Mouse (Mus musculus): ENCODE measurements around the gene Agmo. TPM values are rescaled to one million over a fixed set of nuclear protein-coding genes. Genes with fewer than 3 reads are reported as not detected.

The Agmo gene
- polyA plus RNA-seq, 1 experiment from 2014 or later, result 0.46 TPM

DNA sequence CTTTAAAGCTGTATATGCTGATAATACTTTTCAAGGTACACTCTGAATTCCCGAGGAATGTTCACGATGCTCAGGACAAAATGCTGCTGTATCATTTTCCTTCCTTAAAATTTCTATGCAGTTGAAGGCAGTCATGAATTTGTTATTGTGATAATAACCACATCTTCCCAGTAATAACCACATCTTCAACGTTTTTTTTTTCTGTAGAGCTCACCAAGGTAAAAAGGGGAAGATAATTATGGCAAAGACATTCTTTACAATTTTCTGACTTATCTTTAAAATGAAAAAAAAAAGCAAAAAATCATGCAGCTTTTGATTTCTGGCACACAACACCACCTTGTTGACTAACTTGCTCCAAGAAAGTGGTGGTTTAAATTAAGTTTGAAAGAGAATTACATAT, 283.2 kb downstream of the Agmo start:
- Histone ChIP-seq H3K36me3 (no peaks in the 10 kb centered on the region), H3K9me3 (peaks cover 11% of the 10 kb centered on the region)
- 79% methylated on average over 3 of the region's 3 CpGs for WGBS

DNA sequence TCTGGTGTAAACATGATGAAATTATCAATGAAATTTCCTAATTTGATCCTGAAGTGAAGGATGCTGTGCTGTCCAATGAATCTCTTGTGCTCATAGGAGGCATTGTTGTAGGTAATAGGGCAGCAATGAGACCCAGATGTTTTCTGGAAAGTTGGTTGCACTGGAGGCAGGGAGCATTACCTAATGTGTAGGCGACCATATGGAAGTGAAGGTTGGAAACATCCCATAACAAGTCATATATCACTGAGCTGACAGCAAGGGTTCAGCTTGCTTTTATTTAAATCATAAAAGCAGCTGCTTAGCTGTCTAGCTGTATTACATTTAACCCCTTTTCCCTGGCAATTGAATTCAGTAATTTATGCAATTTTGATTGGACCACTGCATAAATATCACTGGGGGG, 299.6 kb downstream of the Agmo start:
- Histone ChIP-seq H3K4me3 (replicated peaks) (no peak overlapping the region), H3K27me3 (no peaks in the 10 kb centered on the region), H3K9me3 (no peaks in the 10 kb centered on the region), H3K27ac (no peak overlapping the region), H3K4me1 (replicated peaks) (no peaks in the 10 kb centered on the region; the same call in 1 of the 2 replicates), H3K36me3 (no peaks in the 10 kb centered on the region), H3K9ac (replicated peaks) (no peak overlapping the region), H3K4me2 (no peak overlapping the region)
- WGBS, result 11% methylated on average over 1 of the region's 1 CpGs
- peak; percentile 80 for ATAC-seq (ENCODE audit: insufficient number of reproducible peaks, insufficient read depth, low FRiP score, low TSS enrichment, low read depth)

More for the DNA sequence above, 283.2 kb downstream of the Agmo start:
- Histone ChIP-seq H3K4me1 (replicated peaks) (no peaks in the 10 kb centered on the region), H3K4me2 (no peak overlapping the region), H3K9ac (replicated peaks) (no peak overlapping the region), H3K4me3 (replicated peaks) (no peak overlapping the region), H3K27ac (no peak overlapping the region), H3K27me3 (no peaks in the 10 kb centered on the region)
- no peak for ATAC-seq (ENCODE audit: insufficient number of reproducible peaks, insufficient read depth, low FRiP score, low TSS enrichment, low read depth)

DNA sequence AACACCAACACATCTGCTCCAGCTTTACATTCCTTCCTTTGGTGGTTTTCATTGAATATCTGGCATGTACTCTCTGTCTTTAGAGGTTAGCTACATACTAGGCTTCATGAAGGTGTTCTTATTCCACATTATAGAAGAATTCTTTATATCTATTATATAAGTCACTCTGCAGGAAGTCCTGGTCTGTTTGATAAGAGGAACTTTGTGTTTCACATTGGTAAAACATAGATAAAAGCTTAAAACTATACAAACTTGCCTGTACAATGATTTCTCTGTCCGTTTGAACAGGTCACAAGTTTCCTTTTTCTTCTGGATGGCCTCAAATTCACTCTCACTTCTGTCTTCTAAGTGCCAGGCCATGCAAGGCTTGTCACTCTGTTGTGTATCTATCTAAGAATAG, 316.8 kb downstream of the Agmo start:
- H3K4me3 ChIP-seq (replicated peaks), result no peak overlapping the region
- no peaks in the 10 kb centered on the region for H3K36me3 ChIP-seq
- no peaks in the 10 kb centered on the region for H3K9me3 ChIP-seq
- 62% methylated on average over 1 of the region's 1 CpGs for WGBS
- no peak for ATAC-seq (ENCODE audit: insufficient number of reproducible peaks, insufficient read depth, low FRiP score, low TSS enrichment, low read depth)
- no peak overlapping the region for H3K4me2 ChIP-seq
- H3K9ac ChIP-seq (replicated peaks), result no peak overlapping the region
- no peaks in the 10 kb centered on the region for H3K27me3 ChIP-seq
- no peak overlapping the region for H3K27ac ChIP-seq
- H3K4me1 ChIP-seq (replicated peaks), result no peaks in the 10 kb centered on the region

DNA sequence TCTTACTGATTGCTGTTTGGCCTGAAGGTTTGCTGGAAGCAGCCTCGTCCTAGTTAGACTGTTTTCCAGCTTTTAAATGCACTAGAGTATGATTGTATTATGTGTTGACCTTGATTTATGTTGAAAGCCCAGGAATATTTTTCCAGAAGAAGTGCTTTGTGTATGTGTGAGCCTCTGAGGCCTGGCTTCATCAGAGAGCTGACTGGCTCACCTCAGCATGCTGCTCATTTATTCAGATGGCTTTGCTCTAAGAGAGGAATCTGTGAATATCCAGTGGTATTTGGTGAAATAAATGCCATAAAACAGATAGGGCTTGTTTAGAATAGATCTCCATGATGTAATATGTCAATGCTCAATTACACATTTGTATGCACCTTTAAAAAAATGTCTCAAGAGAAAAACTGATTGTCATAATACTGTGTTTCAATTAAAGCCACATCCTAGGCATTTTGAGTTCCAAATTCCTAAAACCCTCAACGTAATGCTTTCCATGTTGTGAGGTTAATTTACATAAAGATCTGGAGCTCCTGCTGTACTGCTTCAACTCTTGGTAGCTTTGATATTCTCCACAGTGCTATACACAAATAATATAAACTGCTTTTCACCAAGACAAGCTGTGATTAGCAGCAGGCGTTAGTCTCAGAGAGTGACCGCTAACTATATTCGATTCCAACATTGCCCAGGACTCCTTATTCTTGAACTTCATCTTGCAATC, 324.6 kb downstream of the Agmo start:
- no peaks in the 10 kb centered on the region for H3K9me3 ChIP-seq
- peak overlapping the region; percentile 45; the same call in 1 of the 2 replicates for H3K27ac ChIP-seq
- 0 out of 2 replicates have a peak, but pooled peaks cover under 1% of the 10 kb centered on the region for H3K4me1 ChIP-seq (replicated peaks)
- no peak for ATAC-seq (ENCODE audit: insufficient number of reproducible peaks, insufficient read depth, low FRiP score, low TSS enrichment, low read depth)
- H3K36me3 ChIP-seq, result no peaks in the 10 kb centered on the region
- H3K4me2 ChIP-seq, result no peak overlapping the region
- H3K4me3 ChIP-seq (replicated peaks), result no peak overlapping the region
- WGBS, result 70% methylated on average over 5 of the region's 5 CpGs
- H3K9ac ChIP-seq (replicated peaks), result no peak overlapping the region
- H3K27me3 ChIP-seq, result no peaks in the 10 kb centered on the region

DNA sequence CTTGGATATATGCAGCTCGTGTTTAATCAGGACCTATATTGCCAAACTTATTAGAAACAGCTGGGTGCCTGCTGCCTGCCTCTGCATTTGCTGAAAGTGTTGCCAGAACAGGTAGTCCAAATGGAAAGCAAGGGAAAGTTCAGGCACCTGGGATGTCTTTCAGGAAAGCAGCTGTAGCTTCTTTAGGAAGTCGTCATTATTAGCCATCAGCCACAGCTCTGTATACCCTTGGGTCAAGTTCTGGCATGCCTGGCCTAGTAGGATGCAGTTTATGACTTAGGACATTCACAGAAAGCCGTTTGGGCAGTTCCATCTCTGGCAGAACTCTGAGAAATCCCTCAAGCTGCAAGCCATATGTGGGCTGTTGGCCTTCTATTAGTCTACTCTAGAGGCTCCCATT, 330.5 kb downstream of the Agmo start:
- H3K9ac ChIP-seq (replicated peaks), result no peak overlapping the region
- peak overlapping the region; percentile 54; the same call in 1 of the 2 replicates for H3K27ac ChIP-seq
- WGBS, result 14% methylated on average over 3 of the region's 3 CpGs
- H3K36me3 ChIP-seq, result no peaks in the 10 kb centered on the region
- H3K4me1 ChIP-seq (replicated peaks), result peaks cover 10% of the 10 kb centered on the region; the same call in 1 of the 2 replicates
- H3K9me3 ChIP-seq, result no peaks in the 10 kb centered on the region
- H3K4me3 ChIP-seq (replicated peaks), result no peak overlapping the region
- no peak overlapping the region for H3K4me2 ChIP-seq
- H3K27me3 ChIP-seq, result no peaks in the 10 kb centered on the region
- ATAC-seq (ENCODE audit: insufficient number of reproducible peaks, insufficient read depth, low FRiP score, low TSS enrichment, low read depth), result peak; percentile 59; the same call in 1 of the 2 replicates

DNA sequence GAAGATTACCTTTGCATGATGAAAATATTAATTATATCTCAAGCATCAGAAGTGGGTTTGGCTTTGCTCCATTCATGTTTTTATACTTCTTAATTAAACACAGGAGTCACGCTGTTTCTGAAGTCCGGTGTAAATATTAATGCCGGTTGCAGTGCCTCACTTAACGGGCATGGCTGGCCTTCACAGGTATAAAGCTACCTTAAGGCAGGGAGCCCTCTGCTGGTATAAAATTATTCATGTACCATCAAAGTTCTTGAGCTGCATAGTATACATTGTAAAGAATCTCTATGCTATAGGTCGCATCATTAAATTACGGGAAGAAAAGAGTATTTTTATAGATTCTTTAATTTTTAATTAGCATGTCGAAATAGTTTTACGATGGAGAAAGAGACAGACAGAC, 341.3 kb downstream of the Agmo start:
- ATAC-seq (ENCODE audit: insufficient number of reproducible peaks, insufficient read depth, low FRiP score, low TSS enrichment, low read depth), result no peak
- H3K27me3 ChIP-seq, result no peaks in the 10 kb centered on the region
- no peak overlapping the region for H3K9ac ChIP-seq (replicated peaks)
- no peak overlapping the region for H3K27ac ChIP-seq
- no peaks in the 10 kb centered on the region for H3K4me1 ChIP-seq (replicated peaks)
- H3K36me3 ChIP-seq, result no peaks in the 10 kb centered on the region
- no peak overlapping the region for H3K4me3 ChIP-seq (replicated peaks)
- H3K4me2 ChIP-seq, result no peak overlapping the region; the same call in 1 of the 2 replicates
- no peaks in the 10 kb centered on the region for H3K9me3 ChIP-seq
- 48% methylated on average over 8 of the region's 8 CpGs for WGBS

DNA sequence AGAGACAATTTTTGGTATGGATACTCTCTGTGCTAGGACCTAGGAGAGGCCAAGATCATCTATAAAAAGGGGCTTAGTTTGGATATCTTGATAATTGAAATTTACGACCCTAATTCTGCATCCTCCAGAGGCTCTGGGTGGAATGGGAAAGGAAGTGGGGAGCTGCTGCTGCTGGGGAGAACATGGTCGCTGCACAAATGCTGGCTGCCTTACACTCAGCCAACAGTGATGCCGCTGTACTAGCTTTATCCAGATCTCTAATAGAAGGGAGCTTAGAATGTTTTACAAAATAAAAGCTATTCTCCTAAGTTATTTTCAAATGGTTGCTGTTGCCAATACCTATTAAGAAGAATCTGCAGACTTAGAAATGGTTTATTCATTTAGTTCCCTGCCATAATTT, 351.4 kb downstream of the Agmo start:
- Histone ChIP-seq H3K4me2 (no peak overlapping the region), H3K9me3 (no peaks in the 10 kb centered on the region), H3K36me3 (no peaks in the 10 kb centered on the region), H3K27ac (no peak overlapping the region), H3K27me3 (no peaks in the 10 kb centered on the region), H3K4me3 (replicated peaks) (no peak overlapping the region), H3K4me1 (replicated peaks) (peaks cover 7% of the 10 kb centered on the region), H3K9ac (replicated peaks) (no peak overlapping the region)
- 0 out of 2 replicates have a peak, but pooled peaks have one; percentile 63 for ATAC-seq (ENCODE audit: insufficient number of reproducible peaks, insufficient read depth, low FRiP score, low TSS enrichment, low read depth)
- 23% methylated on average over 3 of the region's 3 CpGs for WGBS

DNA sequence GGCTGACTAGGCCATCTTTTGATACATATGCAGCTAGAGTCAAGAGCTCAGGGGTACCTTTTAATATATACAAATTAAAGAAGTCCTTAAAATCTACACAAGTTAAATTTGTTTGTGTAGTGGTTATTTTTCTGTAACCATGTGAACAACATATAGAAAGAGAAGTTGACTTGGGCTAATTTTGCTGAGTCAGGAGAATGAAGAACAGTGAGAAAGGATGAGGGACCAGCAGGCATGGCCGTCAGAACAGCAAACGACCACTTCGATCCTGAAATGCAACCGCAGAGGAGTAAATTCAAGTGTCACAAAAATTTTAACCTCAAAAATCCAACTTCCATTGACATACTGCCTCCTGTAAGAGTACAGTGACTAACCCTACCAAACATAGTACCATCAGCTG, 371.4 kb downstream of the Agmo start:
- Histone ChIP-seq H3K9ac (replicated peaks) (no peak overlapping the region), H3K9me3 (no peaks in the 10 kb centered on the region), H3K4me2 (no peak overlapping the region), H3K27me3 (no peaks in the 10 kb centered on the region), H3K4me1 (replicated peaks) (no peaks in the 10 kb centered on the region), H3K27ac (no peak overlapping the region), H3K36me3 (no peaks in the 10 kb centered on the region), H3K4me3 (replicated peaks) (no peak overlapping the region)
- no peak for ATAC-seq (ENCODE audit: insufficient number of reproducible peaks, insufficient read depth, low FRiP score, low TSS enrichment, low read depth)
- WGBS, result 89% methylated on average over 4 of the region's 4 CpGs

DNA sequence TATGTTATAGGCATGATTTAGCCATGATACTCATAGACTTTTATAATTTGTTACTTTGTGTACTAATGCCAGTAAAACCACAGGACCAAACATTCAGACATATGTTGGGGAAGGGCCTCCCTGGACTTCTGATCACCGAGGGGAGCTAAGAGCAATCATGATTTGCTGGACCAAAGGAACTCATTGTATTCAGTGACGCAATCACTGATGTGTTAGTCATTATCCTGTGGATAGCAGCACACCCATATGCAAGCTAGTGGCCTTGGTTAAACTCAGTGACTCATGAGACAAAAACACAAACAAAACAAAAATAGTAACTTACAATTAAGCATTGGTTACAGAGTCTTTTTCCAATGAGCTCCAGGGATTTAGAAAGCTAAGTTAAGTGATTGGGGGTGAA, 373.3 kb downstream of the Agmo start:
- Histone ChIP-seq H3K27me3 (no peaks in the 10 kb centered on the region), H3K9ac (replicated peaks) (no peak overlapping the region), H3K4me2 (no peak overlapping the region), H3K36me3 (no peaks in the 10 kb centered on the region), H3K27ac (no peak overlapping the region), H3K4me3 (replicated peaks) (no peak overlapping the region), H3K9me3 (no peaks in the 10 kb centered on the region), H3K4me1 (replicated peaks) (no peaks in the 10 kb centered on the region)
- no peak for ATAC-seq (ENCODE audit: insufficient number of reproducible peaks, insufficient read depth, low FRiP score, low TSS enrichment, low read depth)
- WGBS, result 76% methylated on average over 2 of the region's 2 CpGs

DNA sequence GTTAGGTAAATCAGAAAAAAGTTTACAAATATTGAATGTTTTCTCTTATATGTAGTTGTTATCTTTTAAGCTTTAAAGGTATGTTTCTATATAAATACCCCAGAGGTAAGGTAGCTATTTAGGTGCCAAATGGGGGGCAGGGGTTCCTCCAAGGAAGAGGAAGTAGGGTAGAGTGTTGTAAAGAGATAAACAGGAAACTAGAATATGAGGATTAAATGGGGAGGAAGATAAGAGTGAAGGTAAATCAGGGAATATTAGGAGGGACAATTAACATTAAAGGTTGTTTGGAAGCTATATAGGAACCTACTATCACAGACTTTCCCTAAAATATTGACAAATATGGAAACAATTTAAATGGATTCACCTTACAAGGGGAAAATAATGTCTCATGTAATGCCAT, 382.6 kb downstream of the Agmo start:
- H3K4me2 ChIP-seq, result no peak overlapping the region
- no peaks in the 10 kb centered on the region for H3K27me3 ChIP-seq
- H3K36me3 ChIP-seq, result no peaks in the 10 kb centered on the region
- no peak overlapping the region for H3K4me3 ChIP-seq (replicated peaks)
- no peak overlapping the region for H3K9ac ChIP-seq (replicated peaks)
- no peak overlapping the region for H3K27ac ChIP-seq
- H3K4me1 ChIP-seq (replicated peaks), result no peaks in the 10 kb centered on the region
- no peak for ATAC-seq (ENCODE audit: insufficient number of reproducible peaks, insufficient read depth, low FRiP score, low TSS enrichment, low read depth)
- no peaks in the 10 kb centered on the region for H3K9me3 ChIP-seq

Data from limb, embryonic 12.5 days (tissue).